Mouse (Mus musculus): Measurements from ENCODE around the gene Dhx32. TPM values are rescaled to one million over a fixed set of nuclear protein-coding genes. Genes with fewer than 3 reads are reported as not detected.
"Not testable (repeated sequence)": the region's sequence is repeated elsewhere in the genome, so short reads cannot be mapped to it uniquely, and the experiment has no call there.

Dhx32 gene
- polyA plus RNA-seq, 1 experiment from 2014 or later: 18.4 TPM

- Histone ChIP-seq H3K9me3 (replicated peaks) (no peaks in the 10 kb centered on the region), H3K36me3 (peaks cover 93% of the 10 kb centered on the region), H3K27ac (no peak overlapping the region), H3K9ac (no peak overlapping the region), H3K4me3 (no peak overlapping the region), H3K27me3 (replicated peaks) (no peaks in the 10 kb centered on the region), H3K4me1 (peaks cover 18% of the 10 kb centered on the region), H3K4me2 (no peak overlapping the region)
- 81% methylated on average over 4 of the region's 4 CpGs for WGBS (ENCODE audit: insufficient replicate concordance)
- ATAC-seq: no peak
Measured at GRCm38 (mm10) chr7:133715387-133715786, 67.1 kb downstream of the Dhx32 start.

- peak overlapping the region; percentile 92 for H3K4me2 ChIP-seq
Measured at GRCm38 (mm10) chr7:133707301-133707700, 75.2 kb downstream of the Dhx32 start.

GRCm38 (mm10) chr7:133703906-133704305, 78.6 kb downstream of the Dhx32 start:
- no peak overlapping the region for H3K9ac ChIP-seq
- H3K9me3 ChIP-seq (replicated peaks): no peaks in the 10 kb centered on the region
- H3K36me3 ChIP-seq: peaks cover 36% of the 10 kb centered on the region
- 89% methylated on average over 7 of the region's 7 CpGs for WGBS (ENCODE audit: insufficient replicate concordance)
- no peak overlapping the region for H3K4me3 ChIP-seq
- no peaks in the 10 kb centered on the region for H3K27me3 ChIP-seq (replicated peaks)
- peaks cover 62% of the 10 kb centered on the region for H3K4me1 ChIP-seq
- H3K4me2 ChIP-seq: 0 out of 2 replicates have a peak overlapping the region, but pooled peaks have one; percentile 17
- H3K27ac ChIP-seq: peak overlapping the region; percentile 62
- no peak for ATAC-seq

More at GRCm38 (mm10) chr7:133707301-133707700, 75.2 kb downstream of the Dhx32 start:
- H3K4me3 ChIP-seq: peak overlapping the region; percentile 84; the same call in 1 of the 2 replicates
- H3K27ac ChIP-seq: peak overlapping the region; percentile 7; the same call in 1 of the 2 replicates
- no peaks in the 10 kb centered on the region for H3K9me3 ChIP-seq (replicated peaks)
- H3K4me1 ChIP-seq: peaks cover 61% of the 10 kb centered on the region
- H3K9ac ChIP-seq: no peak overlapping the region
- no peaks in the 10 kb centered on the region for H3K27me3 ChIP-seq (replicated peaks)
- H3K36me3 ChIP-seq: peaks cover 22% of the 10 kb centered on the region
- whole genome bisulfite sequencing (ENCODE audit: insufficient replicate concordance): 79% methylated on average over 2 of the region's 2 CpGs
- ATAC-seq: no peak

GRCm38 (mm10) chr7:133702333-133702732, 80.2 kb downstream of the Dhx32 start:
- peak overlapping the region; percentile 87 for H3K4me2 ChIP-seq

GRCm38 (mm10) chr7:133701366-133701765, 81.2 kb downstream of the Dhx32 start:
- peak overlapping the region; percentile 87 for H3K4me2 ChIP-seq
- no peak for ATAC-seq
- no peaks in the 10 kb centered on the region for H3K9me3 ChIP-seq (replicated peaks)
- peaks cover 58% of the 10 kb centered on the region for H3K36me3 ChIP-seq
- 37% methylated on average over 7 of the region's 7 CpGs for WGBS (ENCODE audit: insufficient replicate concordance)
- H3K27me3 ChIP-seq (replicated peaks): no peaks in the 10 kb centered on the region
- peaks cover 75% of the 10 kb centered on the region for H3K4me1 ChIP-seq
- H3K27ac ChIP-seq: peak overlapping the region; percentile 99
- peak overlapping the region; percentile 70 for H3K4me3 ChIP-seq
- H3K9ac ChIP-seq: peak overlapping the region; percentile 80

More at GRCm38 (mm10) chr7:133702333-133702732, 80.2 kb downstream of the Dhx32 start:
- Histone ChIP-seq H3K4me1 (peaks cover 70% of the 10 kb centered on the region), H3K36me3 (peaks cover 48% of the 10 kb centered on the region), H3K9ac (peak overlapping the region; percentile 80), H3K4me3 (peak overlapping the region; percentile 70), H3K9me3 (replicated peaks) (no peaks in the 10 kb centered on the region), H3K27me3 (replicated peaks) (no peaks in the 10 kb centered on the region), H3K27ac (peak overlapping the region; percentile 99)
- peak; percentile 84 for ATAC-seq
- 19% methylated on average over 10 of the region's 10 CpGs for WGBS (ENCODE audit: insufficient replicate concordance)

GRCm38 (mm10) chr7:133699885-133700284, 82.6 kb downstream of the Dhx32 start:
- Histone ChIP-seq H3K27me3 (replicated peaks) (no peaks in the 10 kb centered on the region), H3K27ac (peak overlapping the region; percentile 99), H3K4me2 (peak overlapping the region; percentile 87), H3K4me1 (peaks cover 83% of the 10 kb centered on the region), H3K4me3 (peak overlapping the region; percentile 70), H3K36me3 (peaks cover 72% of the 10 kb centered on the region), H3K9me3 (replicated peaks) (no peaks in the 10 kb centered on the region), H3K9ac (peak overlapping the region; percentile 80)
- no peak for ATAC-seq
- 67% methylated on average over 4 of the region's 4 CpGs for WGBS (ENCODE audit: insufficient replicate concordance)

DNA sequence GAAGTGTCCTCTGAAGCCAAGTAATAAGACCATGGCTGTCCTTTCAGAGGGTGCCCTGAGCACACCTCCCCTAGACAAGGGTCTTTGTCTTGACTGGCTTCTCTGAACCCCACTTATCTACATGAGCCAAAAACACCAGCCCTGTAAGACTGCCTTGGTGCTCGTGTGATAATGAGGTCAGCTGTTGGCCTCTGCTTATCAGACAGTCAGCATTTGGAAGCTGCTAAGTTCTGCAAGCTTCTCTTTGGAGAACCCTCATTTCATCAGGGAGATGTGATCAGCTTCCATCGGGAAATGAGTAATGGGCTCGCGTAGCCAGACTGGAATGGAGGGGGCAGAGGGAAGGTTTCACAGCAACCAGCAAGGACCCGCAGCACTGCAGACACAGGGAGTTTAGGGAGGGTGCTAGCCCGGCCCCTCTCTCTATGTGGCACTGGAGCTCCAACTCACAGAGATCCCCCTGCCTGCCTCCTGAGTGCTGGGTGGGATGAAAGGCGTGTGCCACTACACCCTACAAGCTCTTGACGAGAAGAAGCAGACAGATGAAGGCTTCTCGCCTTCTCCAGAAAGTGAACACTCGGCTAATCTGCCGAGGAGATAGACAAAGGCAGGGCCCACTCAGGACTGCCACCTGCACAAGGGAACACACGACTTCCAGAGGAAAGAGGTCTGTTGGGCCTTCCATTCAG, 84.4 kb downstream of the Dhx32 start:
- H3K36me3 ChIP-seq: peaks cover 74% of the 10 kb centered on the region
- 25% methylated on average over 12 of the region's 12 CpGs for WGBS (ENCODE audit: insufficient replicate concordance)
- H3K9me3 ChIP-seq (replicated peaks): no peaks in the 10 kb centered on the region
- H3K27ac ChIP-seq: peak overlapping the region; percentile 99
- H3K27me3 ChIP-seq (replicated peaks): no peaks in the 10 kb centered on the region
- H3K4me2 ChIP-seq: peak overlapping the region; percentile 87
- peak overlapping the region; percentile 76 for H3K9ac ChIP-seq
- H3K4me3 ChIP-seq: peak overlapping the region; percentile 70
- peak; percentile 86 for ATAC-seq
- H3K4me1 ChIP-seq: peaks cover 71% of the 10 kb centered on the region

- not testable (repeated sequence) for ATAC-seq; H3K4me2 ChIP-seq; H3K4me3 ChIP-seq; H3K9ac ChIP-seq; H3K27me3 ChIP-seq (replicated peaks); H3K27ac ChIP-seq; H3K4me1 ChIP-seq
- H3K9me3 ChIP-seq (replicated peaks): 0 out of 2 replicates have a peak, but pooled peaks cover 14% of the 10 kb centered on the region
- peaks cover 68% of the 10 kb centered on the region for H3K36me3 ChIP-seq
Measured at GRCm38 (mm10) chr7:133685644-133686043, 96.9 kb downstream of the Dhx32 start.

DNA sequence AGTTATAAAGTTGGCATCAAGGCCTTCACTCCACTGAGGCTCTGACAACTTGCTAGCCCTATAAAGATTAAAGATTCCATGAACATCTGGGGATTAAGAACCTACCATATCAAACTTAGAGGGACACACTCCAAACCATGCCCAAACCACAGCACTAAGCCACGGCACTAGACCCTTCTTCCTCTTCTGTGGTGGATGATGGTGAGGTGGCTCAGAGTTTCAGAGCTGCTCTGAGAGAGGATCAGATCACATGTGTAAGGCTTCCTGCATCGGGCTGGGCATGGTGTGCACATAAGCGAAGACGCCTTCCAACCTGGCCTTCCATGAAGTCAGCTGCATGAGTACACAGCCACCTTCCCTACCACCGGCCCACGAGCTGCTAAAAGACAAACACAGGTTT, 97.8 kb downstream of the Dhx32 start:
- ATAC-seq: no peak
- Histone ChIP-seq H3K4me1 (no peaks in the 10 kb centered on the region), H3K4me2 (no peak overlapping the region), H3K9me3 (replicated peaks) (0 out of 2 replicates have a peak, but pooled peaks cover 14% of the 10 kb centered on the region), H3K27me3 (replicated peaks) (no peaks in the 10 kb centered on the region), H3K36me3 (peaks cover 59% of the 10 kb centered on the region), H3K9ac (no peak overlapping the region), H3K27ac (no peak overlapping the region), H3K4me3 (no peak overlapping the region)
- 85% methylated on average over 6 of the region's 6 CpGs for WGBS (ENCODE audit: insufficient replicate concordance)

GRCm38 (mm10) chr7:133684110-133684509, 98.4 kb downstream of the Dhx32 start:
- no peak overlapping the region for H3K27ac ChIP-seq
- 69% methylated on average over 5 of the region's 5 CpGs for WGBS (ENCODE audit: insufficient replicate concordance)
- no peak for ATAC-seq

DNA sequence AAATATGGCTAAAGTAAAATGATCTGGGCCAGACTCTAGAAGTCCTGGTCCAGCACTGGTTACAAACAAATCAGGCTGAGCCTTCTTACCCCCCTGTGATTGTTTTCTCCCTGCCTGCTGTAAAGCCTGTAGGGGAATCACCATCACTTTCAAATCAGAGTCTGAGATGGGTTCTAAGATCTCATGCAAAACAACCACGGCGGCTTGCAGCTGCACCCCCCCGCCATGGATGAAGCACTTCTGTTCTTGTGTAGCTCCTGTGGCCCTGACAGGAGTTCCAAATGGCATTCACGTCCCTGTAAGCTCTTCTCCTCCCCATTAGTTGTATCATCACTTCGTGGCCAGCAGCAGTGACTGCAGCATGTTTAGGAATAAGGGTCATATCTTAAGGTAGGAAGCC, 98.9 kb downstream of the Dhx32 start:
- Histone ChIP-seq H3K9ac (no peak overlapping the region), H3K27ac (no peak overlapping the region), H3K36me3 (peaks cover 48% of the 10 kb centered on the region), H3K4me1 (no peaks in the 10 kb centered on the region), H3K9me3 (replicated peaks) (0 out of 2 replicates have a peak, but pooled peaks cover 13% of the 10 kb centered on the region), H3K4me2 (no peak overlapping the region), H3K27me3 (replicated peaks) (no peaks in the 10 kb centered on the region), H3K4me3 (no peak overlapping the region)
- WGBS (ENCODE audit: insufficient replicate concordance): 61% methylated on average over 5 of the region's 5 CpGs
- no peak for ATAC-seq

More at GRCm38 (mm10) chr7:133684110-133684509, 98.4 kb downstream of the Dhx32 start:
- Histone ChIP-seq H3K36me3 (peaks cover 53% of the 10 kb centered on the region), H3K27me3 (replicated peaks) (no peaks in the 10 kb centered on the region), H3K4me3 (no peak overlapping the region), H3K9ac (no peak overlapping the region), H3K4me2 (no peak overlapping the region), H3K9me3 (replicated peaks) (0 out of 2 replicates have a peak, but pooled peaks cover 14% of the 10 kb centered on the region), H3K4me1 (no peaks in the 10 kb centered on the region)

DNA sequence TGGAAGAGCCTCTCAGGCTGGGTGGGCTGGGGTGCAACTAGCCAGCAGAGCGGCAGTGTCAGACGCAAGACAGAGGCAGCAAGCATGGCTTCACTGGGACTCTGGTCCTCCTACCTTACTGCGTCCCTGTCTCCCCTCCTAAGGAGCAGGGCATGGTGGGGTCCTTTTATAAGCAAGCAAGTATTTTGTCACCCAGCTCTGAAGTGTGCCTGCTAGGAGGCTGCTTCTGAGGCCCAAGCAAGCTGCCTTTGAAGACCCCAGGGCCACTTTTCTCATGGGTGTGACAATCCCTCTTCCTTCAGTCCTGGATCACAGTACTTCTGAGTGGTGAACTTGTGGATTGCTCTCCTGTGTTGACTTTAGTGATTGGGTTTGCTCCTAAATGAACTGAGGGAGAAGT, 102.6 kb downstream of the Dhx32 start, which contains the start of gene Mmp21:
TSS of gene Mmp21 (minus strand) at position 101 of the 400 bp plus-strand sequence.
- Histone ChIP-seq H3K9me3 (replicated peaks) (0 out of 2 replicates have a peak, but pooled peaks cover 6% of the 10 kb centered on the region), H3K27ac (no peak within 1 kb of the TSS), H3K27me3 (replicated peaks) (no peaks in the 10 kb centered on the region), H3K4me2 (no peak within 1 kb of the TSS), H3K36me3 (peaks cover 12% of the 10 kb centered on the region), H3K4me3 (no peak within 1 kb of the TSS), H3K9ac (no peak within 1 kb of the TSS), H3K4me1 (no peaks in the 10 kb centered on the region)
- WGBS (ENCODE audit: insufficient replicate concordance): 64% methylated on average over 3 of the region's 3 CpGs
- no peak for ATAC-seq
